19 mouse cellular contexts compared by ENCODE assay signal in genomic region chr4:89776269-89776668, GRCm38 (mm10).
A peak's percentile ranks its signal among the peaks of the same experiment; 100 is the strongest.
DNase-seq lines count a peak whose midpoint lies in the region; ATAC-seq lines count a peak whose summit lies in the region.
"Had no signal": no experiment of that assay in that cellular context is flagged by ENCODE, and none has a peak within 500 bp of the region (broad histone marks: within the 10 kb centered on the region; RNA-seq: fewer than 3 reads in every experiment).

No protein-coding gene starts in this region.

- no peaks in the 10 kb centered on the region for H3K27me3 ChIP-seq in midbrain, embryonic 14.5 days (ENCODE audit: control insufficient read depth, insufficient read depth, low read length)
- no peaks in the 10 kb centered on the region for H3K27me3 ChIP-seq in midbrain, embryonic 11.5 days (ENCODE audit: control insufficient read depth, insufficient read depth, low read length)
- no peaks in the 10 kb centered on the region for H3K27me3 ChIP-seq in forebrain, embryonic 14.5 days (replicated peaks; ENCODE audit: control insufficient read depth, insufficient read depth, low read length)
- H3K27me3 ChIP-seq: heart, embryonic 15.5 days; limb, embryonic 12.5 days; liver, embryonic 13.5 days; midbrain, embryonic 15.5 days had no signal

- no peak overlapping the region for H3K4me2 ChIP-seq in midbrain, embryonic 14.5 days (ENCODE audit: low read length)
- no peak overlapping the region for H3K4me2 ChIP-seq in midbrain, embryonic 11.5 days
- no peak overlapping the region for H3K4me2 ChIP-seq in forebrain, embryonic 14.5 days (ENCODE audit: low read length)
- H3K4me2 ChIP-seq: heart, embryonic 15.5 days; limb, embryonic 12.5 days; liver, embryonic 13.5 days; midbrain, embryonic 15.5 days had no signal

- no peak overlapping the region for H3K27ac ChIP-seq in midbrain, embryonic 14.5 days (replicated peaks; ENCODE audit: low read depth, low read length)
- no peak overlapping the region for H3K27ac ChIP-seq in midbrain, embryonic 11.5 days (ENCODE audit: low read depth, low read length)
- no peak overlapping the region for H3K27ac ChIP-seq in forebrain, embryonic 14.5 days (ENCODE audit: low read depth, low read length)
- H3K27ac ChIP-seq: heart, embryonic 15.5 days; hindbrain, embryonic 10.5 days; limb, embryonic 12.5 days; liver, embryonic 13.5 days; midbrain, embryonic 15.5 days had no signal

- WGBS in midbrain, embryonic 14.5 days, result 68% methylated on average over 10 of the region's 10 CpGs
- 69% methylated on average over 10 of the region's 10 CpGs for WGBS in midbrain, embryonic 11.5 days
- WGBS in forebrain, embryonic 14.5 days, result 19% methylated on average over 10 of the region's 10 CpGs

- no peak for DNase-seq in frontal cortex, postnatal 14 days (ENCODE audit: low spot score in 2 of 2)
- peak; percentile 1 for DNase-seq in midbrain, embryonic 14.5 days
- DNase-seq in midbrain, embryonic 11.5 days (ENCODE audit: low spot score, missing footprints), result no peak
- DNase-seq in forebrain, embryonic 14.5 days (ENCODE audit: low spot score), result peak; percentile 84
- peak; percentile 10 for DNase-seq in telencephalon, adult 2 months (ENCODE audit: low read depth, low spot score)
- DNase-seq in adrenal gland, adult 2 months, result no peak
- DNase-seq: adrenal gland, postnatal 14 days; B cell, adult 2 months; cerebellum, postnatal 10 days; kidney, adult 8-10 months; kidney, postnatal 25 days; liver, embryonic 13.5 days; thymus, postnatal 4 days had no signal

- H3K4me1 ChIP-seq in midbrain, embryonic 14.5 days (ENCODE audit: control insufficient read depth, insufficient read depth, low read length), result no peaks in the 10 kb centered on the region
- no peaks in the 10 kb centered on the region for H3K4me1 ChIP-seq in midbrain, embryonic 11.5 days (ENCODE audit: control insufficient read depth, insufficient read depth, low read length)
- no peaks in the 10 kb centered on the region for H3K4me1 ChIP-seq in forebrain, embryonic 14.5 days (ENCODE audit: control insufficient read depth, insufficient read depth, low read length)
- H3K4me1 ChIP-seq: heart, embryonic 15.5 days; hindbrain, embryonic 10.5 days; limb, embryonic 12.5 days; liver, embryonic 13.5 days; midbrain, embryonic 15.5 days had no signal

- H3K9me3 ChIP-seq in midbrain, embryonic 14.5 days (ENCODE audit: control insufficient read depth, low read length), result no peaks in the 10 kb centered on the region
- no peaks in the 10 kb centered on the region for H3K9me3 ChIP-seq in midbrain, embryonic 11.5 days (ENCODE audit: control insufficient read depth, low read length)
- H3K9me3 ChIP-seq in forebrain, embryonic 14.5 days (replicated peaks; ENCODE audit: control insufficient read depth, low read length), result no peaks in the 10 kb centered on the region
- H3K9me3 ChIP-seq: heart, embryonic 15.5 days; hindbrain, embryonic 10.5 days; limb, embryonic 12.5 days; liver, embryonic 13.5 days; midbrain, embryonic 15.5 days had no signal

- H3K4me3 ChIP-seq in midbrain, embryonic 14.5 days (replicated peaks; ENCODE audit: low read depth, low read length), result no peak overlapping the region
- no peak overlapping the region for H3K4me3 ChIP-seq in midbrain, embryonic 11.5 days (ENCODE audit: low read depth, low read length)
- H3K4me3 ChIP-seq in forebrain, embryonic 14.5 days (ENCODE audit: low read depth, low read length), result no peak overlapping the region
- H3K4me3 ChIP-seq: heart, embryonic 15.5 days; hindbrain, embryonic 10.5 days; limb, embryonic 12.5 days; liver, embryonic 13.5 days; midbrain, embryonic 15.5 days had no signal

- no peak overlapping the region for H3K9ac ChIP-seq in midbrain, embryonic 14.5 days (replicated peaks; ENCODE audit: low read length)
- no peak overlapping the region for H3K9ac ChIP-seq in midbrain, embryonic 11.5 days (ENCODE audit: low read length)
- H3K9ac ChIP-seq in forebrain, embryonic 14.5 days (ENCODE audit: low read length), result no peak overlapping the region
- H3K9ac ChIP-seq: heart, embryonic 15.5 days; limb, embryonic 12.5 days; liver, embryonic 13.5 days; midbrain, embryonic 15.5 days had no signal

- H3K36me3 ChIP-seq in midbrain, embryonic 14.5 days (ENCODE audit: control insufficient read depth, insufficient read depth, low read length), result no peaks in the 10 kb centered on the region
- no peaks in the 10 kb centered on the region for H3K36me3 ChIP-seq in midbrain, embryonic 11.5 days (ENCODE audit: control insufficient read depth, insufficient read depth, low read length)
- H3K36me3 ChIP-seq in forebrain, embryonic 14.5 days (ENCODE audit: control insufficient read depth, insufficient read depth, low read length), result no peaks in the 10 kb centered on the region
- H3K36me3 ChIP-seq: heart, embryonic 15.5 days; hindbrain, embryonic 10.5 days; limb, embryonic 12.5 days; liver, embryonic 13.5 days; midbrain, embryonic 15.5 days had no signal

- ATAC-seq in frontal cortex, adult (ENCODE audit: low TSS enrichment), result 0 out of 2 replicates have a peak, but pooled peaks have one; percentile 23
- ATAC-seq in midbrain, embryonic 14.5 days (ENCODE audit: low FRiP score, low TSS enrichment), result no peak
- ATAC-seq in midbrain, embryonic 11.5 days (ENCODE audit: low FRiP score), result no peak
- peak; percentile 84 for ATAC-seq in forebrain, embryonic 14.5 days
- ATAC-seq: inflammation-experienced regulatory T-cells, adult 6 months; midbrain, embryonic 15.5 days had no signal

Comparison
In these comparisons a context has a peak if more than half of its experiments do, and no peak if none do; other contexts are left out.
1. DNase-seq: peak in midbrain, embryonic 14.5 days (single experiment), forebrain, embryonic 14.5 days (single experiment) and telencephalon, adult 2 months (single experiment); none in frontal cortex, postnatal 14 days (0 of 2), midbrain, embryonic 11.5 days (single experiment) and adrenal gland, adult 2 months (single experiment).
2. ATAC-seq: peak in frontal cortex, adult (single experiment) and forebrain, embryonic 14.5 days (single experiment); none in midbrain, embryonic 14.5 days (single experiment) and midbrain, embryonic 11.5 days (single experiment).